8 mouse cellular contexts compared by ENCODE assay signal in genomic region chrX:101419725-101420699, GRCm38 (mm10). TPM values are rescaled to one million over a fixed set of nuclear protein-coding genes. Genes with fewer than 3 reads are reported as not detected.
DNase-seq lines count a peak whose midpoint lies in the region; ATAC-seq lines count a peak whose summit lies in the region.

No protein-coding gene starts in this region.

- H3K27me3 ChIP-seq in megakaryocyte, embryonic 14.5 days (replicated peaks): peaks cover 9% of the 10 kb centered on the region

- peak; percentile 81 for DNase-seq in adipocyte (ENCODE audit: low spot score)
- DNase-seq in embryo, embryonic 10 days (ENCODE audit: low spot score): peak; percentile 87
- peak; percentile 80 for DNase-seq in gastrocnemius, postnatal 10 days
- peak; percentile 74 to 83 for DNase-seq in left cerebral cortex, adult 9 months (ENCODE audit: low spot score in 2 of 2)
- DNase-seq in right cerebral cortex, adult 2 months (ENCODE audit: low spot score in 2 of 2): peak; percentile 75 to 76
- DNase-seq in urinary bladder, postnatal 10 days (ENCODE audit: low spot score): peak; percentile 54

- H3K4me1 ChIP-seq in megakaryocyte, embryonic 14.5 days: peaks cover 28% of the 10 kb centered on the region

- peak overlapping the region; percentile 95 for H3K4me3 ChIP-seq in megakaryocyte, embryonic 14.5 days (replicated peaks)

- peak; percentile 93 for ATAC-seq in inflammation-experienced regulatory T-cells, adult 6 months

- peaks cover 23% of the 10 kb centered on the region for H3K36me3 ChIP-seq in megakaryocyte, embryonic 14.5 days (replicated peaks; ENCODE audit: low read length)

- H3K9me3 ChIP-seq in megakaryocyte, embryonic 14.5 days: no peaks in the 10 kb centered on the region

RNA-seq across cellular contexts. Expression of gene Zmym3, which starts 0.6 kb away (rescaled TPM):
- 10 to 100 TPM; 10.1 to 21.4 TPM for total RNA-seq in gastrocnemius, postnatal 10 days (2021)
- polyA plus RNA-seq in inflammation-experienced regulatory T-cells, adult 6 months (2017; shearing (Covaris generic)): 10 to 100 TPM; 12.3 to 22.1 (median 15.8) TPM
- polyA plus RNA-seq in megakaryocyte, embryonic 14.5 days (2012; ENCODE audit: insufficient read depth, low replicate concordance): 10.9 and 14.1 TPM in 2 replicates

RNA-seq across cellular contexts. Expression of gene Nono, which starts 9.1 kb away (rescaled TPM):
- 10 to 100 TPM; 91.9 to 98.8 TPM for total RNA-seq in gastrocnemius, postnatal 10 days (2021)
- polyA plus RNA-seq in inflammation-experienced regulatory T-cells, adult 6 months (2017; shearing (Covaris generic)): 100 to 1,000 TPM; 343 to 390 (median 352) TPM
- 3.5 and 24.5 TPM in 2 replicates for polyA plus RNA-seq in megakaryocyte, embryonic 14.5 days (2012; ENCODE audit: insufficient read depth, low replicate concordance)

RNA-seq across cellular contexts. Expression of gene Itgb1bp2, which starts 28.9 kb away (rescaled TPM):
- total RNA-seq in gastrocnemius, postnatal 10 days (2021): 100 to 1,000 TPM; 531 to 549 TPM
- under 1 TPM in 2 of 3 experiments, not detected in 1; 0.26 to 0.73 TPM for polyA plus RNA-seq in inflammation-experienced regulatory T-cells, adult 6 months (2017; shearing (Covaris generic))
- not detected in 2 replicates for polyA plus RNA-seq in megakaryocyte, embryonic 14.5 days (2012; ENCODE audit: insufficient read depth, low replicate concordance)

RNA-seq across cellular contexts. Expression of gene Gjb1, which starts 43.8 kb away (rescaled TPM):
- total RNA-seq in gastrocnemius, postnatal 10 days (2021): 1 to 10 TPM; 1.8 to 2.1 TPM
- not detected for polyA plus RNA-seq in inflammation-experienced regulatory T-cells, adult 6 months (2017; shearing (Covaris generic))
- polyA plus RNA-seq in megakaryocyte, embryonic 14.5 days (2012; ENCODE audit: insufficient read depth, low replicate concordance): not detected in 2 replicates

Comparison
In these comparisons a context has a peak if more than half of its experiments do, and no peak if none do; other contexts are left out.
1. Peak in every context shown above with its lines: DNase-seq, ATAC-seq and H3K4me3 ChIP-seq.
2. RNA of gene Nono, which starts 9.1 kb away (polyA plus RNA-seq): 343 to 390 TPM in inflammation-experienced regulatory T-cells, adult 6 months; 3.5 to 24.5 TPM in megakaryocyte, embryonic 14.5 days; every median in the first group is over 10 times any median in the second.